Mouse (Mus musculus): ENCODE results near the gene Macrod2.

The Macrod2 gene

GRCm38 (mm10) chr2:140570874-140571273, 175.8 kb downstream of the Macrod2 start:
- DNase-seq (ENCODE audit: inconsistent ontology term), result no peak

- DNase-seq (ENCODE audit: inconsistent ontology term), result peak; percentile 77
These were observed 197.6 kb downstream of the Macrod2 start for GRCm38 (mm10) chr2:140592537-140593261.

- DNase-seq (ENCODE audit: inconsistent ontology term), result no peak
These were observed 201.8 kb downstream of the Macrod2 start for GRCm38 (mm10) chr2:140596906-140597305.

GRCm38 (mm10) chr2:140615451-140615850, 220.3 kb downstream of the Macrod2 start:
- no peak for DNase-seq (ENCODE audit: inconsistent ontology term)

- DNase-seq (ENCODE audit: inconsistent ontology term), result no peak
These were observed 226.7 kb downstream of the Macrod2 start for GRCm38 (mm10) chr2:140621730-140622337.

GRCm38 (mm10) chr2:140653481-140653880, 258.4 kb downstream of the Macrod2 start:
- no peak for DNase-seq (ENCODE audit: inconsistent ontology term)

- no peak for DNase-seq (ENCODE audit: inconsistent ontology term)
These were observed 258.9 kb downstream of the Macrod2 start for GRCm38 (mm10) chr2:140653978-140654377.

- DNase-seq (ENCODE audit: inconsistent ontology term), result no peak
These were observed 267.6 kb downstream of the Macrod2 start for GRCm38 (mm10) chr2:140662673-140663072.

GRCm38 (mm10) chr2:140664381-140664780, 269.3 kb downstream of the Macrod2 start:
- peak; percentile 11 for DNase-seq (ENCODE audit: inconsistent ontology term)

GRCm38 (mm10) chr2:140666846-140667245, 271.7 kb downstream of the Macrod2 start:
- DNase-seq (ENCODE audit: inconsistent ontology term), result no peak

GRCm38 (mm10) chr2:140667261-140668047, 272.3 kb downstream of the Macrod2 start:
- DNase-seq (ENCODE audit: inconsistent ontology term), result peak; percentile 12

- peak; percentile 84 for DNase-seq (ENCODE audit: inconsistent ontology term)
These were observed 273.2 kb downstream of the Macrod2 start for GRCm38 (mm10) chr2:140668311-140668710.

- DNase-seq (ENCODE audit: inconsistent ontology term), result peak; percentile 65
These were observed 274.0 kb downstream of the Macrod2 start for GRCm38 (mm10) chr2:140669081-140669480.

GRCm38 (mm10) chr2:140669786-140670185, 274.7 kb downstream of the Macrod2 start:
- no peak for DNase-seq (ENCODE audit: inconsistent ontology term)

GRCm38 (mm10) chr2:140670457-140670856, 275.3 kb downstream of the Macrod2 start:
- DNase-seq (ENCODE audit: inconsistent ontology term), result peak; percentile 60

GRCm38 (mm10) chr2:140670963-140671702, 276.0 kb downstream of the Macrod2 start, which contains the start of gene Flrt3:
Flrt3 (minus strand) TSS chr2:140671469.
- peak; percentile 93 for DNase-seq (ENCODE audit: inconsistent ontology term)

GRCm38 (mm10) chr2:140673466-140673865, 278.4 kb downstream of the Macrod2 start:
- DNase-seq (ENCODE audit: inconsistent ontology term), result no peak

GRCm38 (mm10) chr2:140676728-140677127, 281.6 kb downstream of the Macrod2 start:
- DNase-seq (ENCODE audit: inconsistent ontology term), result no peak

- no peak for DNase-seq (ENCODE audit: inconsistent ontology term)
These were observed 295.8 kb downstream of the Macrod2 start for GRCm38 (mm10) chr2:140690906-140691305.

GRCm38 (mm10) chr2:140691403-140691802, 296.3 kb downstream of the Macrod2 start:
- no peak for DNase-seq (ENCODE audit: inconsistent ontology term)

- no peak for DNase-seq (ENCODE audit: inconsistent ontology term)
These were observed 297.4 kb downstream of the Macrod2 start for GRCm38 (mm10) chr2:140692461-140692860.

GRCm38 (mm10) chr2:140693845-140694244, 298.7 kb downstream of the Macrod2 start:
- no peak for DNase-seq (ENCODE audit: inconsistent ontology term)
